Mouse (Mus musculus): ENCODE measurements around the gene Nab2.

The Nab2 gene

DNA sequence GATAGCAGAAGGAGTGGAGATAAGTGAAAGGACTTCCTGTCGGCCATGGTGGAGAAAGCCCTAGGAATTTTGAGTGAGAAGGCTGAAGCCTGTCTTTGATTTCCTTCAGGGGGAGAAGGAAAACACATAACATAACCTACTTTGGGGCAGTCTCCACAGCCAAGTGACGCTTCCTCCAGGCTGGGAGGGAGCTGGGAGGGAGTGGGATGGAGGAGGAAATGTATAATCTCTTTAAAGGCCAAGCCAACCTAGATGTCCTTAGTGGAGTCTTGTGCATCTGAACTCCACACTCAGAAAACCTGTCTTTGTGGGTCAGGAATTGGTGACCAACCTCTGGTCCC lies 53.4 kb downstream of the Nab2 start:
- no peak for DNase-seq (ENCODE audit: low spot score)

DNA sequence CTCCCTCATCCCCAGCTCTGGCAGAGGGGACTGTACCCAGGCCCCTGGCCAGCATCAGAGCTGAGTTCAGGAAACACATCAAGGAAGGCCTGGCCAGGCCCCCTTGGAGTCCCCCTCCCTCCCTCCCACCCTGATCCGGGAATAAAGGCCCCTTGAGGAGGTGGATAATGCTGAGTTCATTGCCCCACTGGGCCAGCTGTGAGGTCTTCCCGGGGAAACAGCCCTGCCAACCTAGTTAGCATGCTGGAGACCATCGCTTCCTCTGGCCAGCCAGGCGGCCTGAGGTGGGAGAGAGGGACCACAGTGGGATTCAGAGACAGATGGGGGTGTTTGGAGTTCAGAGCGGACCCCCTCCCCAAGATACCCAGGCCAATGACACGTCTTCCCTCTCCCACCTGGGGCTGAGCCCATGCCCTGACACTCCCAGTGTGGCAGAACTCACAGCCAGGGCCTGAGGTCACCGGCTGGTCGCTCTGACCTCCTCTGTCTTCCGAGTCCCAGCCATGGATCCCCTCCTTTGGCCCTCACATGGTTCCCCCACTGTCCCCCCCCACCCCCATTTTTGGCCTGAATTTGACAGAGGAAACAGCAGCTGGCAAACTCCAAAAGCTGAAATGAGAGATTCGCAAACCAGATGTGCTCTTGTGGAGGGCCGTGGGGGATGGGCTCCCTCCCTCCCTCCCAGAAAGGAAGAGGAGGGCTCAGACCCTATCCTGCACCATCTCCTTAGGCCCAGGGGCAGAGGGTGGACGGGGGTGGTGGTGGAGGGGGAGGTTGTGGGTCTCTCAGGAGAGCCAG lies 53.9 kb downstream of the Nab2 start:
- no peak for DNase-seq (ENCODE audit: low spot score)

DNA sequence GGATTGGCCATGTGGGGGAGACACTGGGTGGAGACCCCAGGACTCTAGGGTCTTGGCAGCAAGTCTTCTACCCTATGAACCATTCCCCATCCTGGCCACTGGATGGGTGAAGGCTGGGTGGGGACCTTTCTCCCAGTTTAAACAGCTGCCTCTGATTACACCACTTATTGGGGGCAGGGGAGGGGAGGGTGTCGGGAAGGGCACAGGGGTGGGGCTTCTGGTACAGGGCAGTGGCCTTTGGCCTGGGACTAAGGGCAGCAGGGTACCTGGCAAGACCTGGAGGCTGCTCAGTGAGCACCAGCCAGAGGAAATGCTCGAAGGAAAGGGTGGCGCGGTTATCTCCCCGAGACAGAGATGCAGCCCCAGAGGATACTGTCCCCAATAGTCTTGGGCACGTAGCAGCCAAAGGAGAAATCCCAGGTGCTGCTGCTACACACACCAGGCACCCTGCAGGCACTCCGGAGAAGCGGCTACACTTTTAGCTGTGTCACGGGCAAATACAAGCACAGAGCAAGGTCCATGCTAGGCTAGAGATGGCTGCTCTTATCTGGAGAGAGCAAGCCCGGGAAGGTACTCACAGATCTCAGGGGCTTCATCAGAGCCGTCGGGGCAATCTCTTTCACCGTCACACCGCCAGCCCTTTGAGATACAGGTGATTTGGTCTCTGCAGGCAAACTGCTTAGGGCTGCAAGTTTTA lies 56.1 kb downstream of the Nab2 start:
- no peak for DNase-seq (ENCODE audit: low spot score)
